Mouse (Mus musculus) hindbrain, postnatal 0 days (tissue): Measurements from ENCODE around the gene Paf1. TPM values are rescaled to one million over a fixed set of nuclear protein-coding genes. Genes with fewer than 3 reads are reported as not detected.

Experiments used
- ATAC-seq: fragments of 200-750 bp; cut with Nextera tagmentation; 2 replicates; pipeline ENCODE4 v1.8.0; 2017; ENCODE audit warnings: mild to moderate bottlenecking, moderate TSS enrichment, moderate library complexity
- DNase-seq: peaks from one replicate; pipeline ENCODE4 v3.0.0-alpha.2; 2015; ENCODE audit warnings: low spot score
- H3K27ac ChIP-seq: fragments of 300-500 bp; sonication (generic); 2 replicates; pipeline ENCODE4 v1.5.1; 2014; ENCODE audit warnings: mild to moderate bottlenecking
- H3K27me3 ChIP-seq: fragments of 300-500 bp; sonication (generic); 2 replicates; pipeline ENCODE4 v1.6.1; 2014; ENCODE audit warnings: low read length, mixed read lengths; ENCODE audit not compliant: insufficient read depth
- H3K36me3 ChIP-seq: fragments of 300-500 bp; sonication (generic); 2 replicates; pipeline ENCODE4 v1.6.1; 2014; ENCODE audit warnings: low read length, mixed read lengths; ENCODE audit not compliant: insufficient read depth
- H3K4me1 ChIP-seq: fragments of 300-500 bp; sonication (generic); 2 replicates; pipeline ENCODE4 v1.6.1; 2014; ENCODE audit warnings: antibody characterized with exemption, low read length, mixed read lengths; ENCODE audit not compliant: insufficient read depth
- H3K4me2 ChIP-seq: fragments of 300-500 bp; sonication (generic); 2 replicates; pipeline ENCODE4 v1.6.1; 2014; ENCODE audit warnings: low read depth, mild to moderate bottlenecking, low read length, moderate library complexity, mixed read lengths
- H3K4me3 ChIP-seq: fragments of 300-500 bp; sonication (generic); 2 replicates; pipeline ENCODE4 v1.5.1; 2014; ENCODE audit warnings: low read length
- H3K9ac ChIP-seq: fragments of 300-500 bp; sonication (generic); replicated peaks from 2 replicates; pipeline ENCODE4 v1.6.1; 2014; ENCODE audit warnings: mild to moderate bottlenecking, low read length, moderate library complexity, mixed read lengths
- H3K9me3 ChIP-seq: fragments of 300-500 bp; sonication (generic); 2 replicates; pipeline ENCODE4 v1.6.1; 2016; ENCODE audit warnings: low read length, mixed read lengths
- CTCF ChIP-seq: IDR thresholded peaks from 2 replicates; pipeline ENCODE4 v1.5.1; 2016; ENCODE audit warnings: antibody characterized with exemption, control low read depth, low read depth
- WGBS: fragments of 180-500 bp; shearing (Covaris S2); extraction: QIAGEN DNeasy Blood & Tissue Kit; methylation state at CpG from one replicate; pipeline ENCODE4 v1.1.7; 2014; 5-methylcytosine and 5-hydroxymethylcytosine counted together
- polyA plus RNA-seq: library from polyadenylated mRNA; unstranded; fragments of >200 nt; fragmentation: Nextera tagmentation; extraction: Ambion mirVana; gene quantifications from 2 replicates; pipeline ENCODE4 v1.2.1, GENCODE M21; 2015
- total RNA-seq: library from RNA; depleted of rRNA; stranded (reverse); fragments of >200 nt; gene quantifications from 2 replicates; pipeline ENCODE4 v1.2.3, GENCODE M21; 2014

Paf1 gene
- total and polyA plus RNA-seq, 2 experiments from 2014 or later = 67.6 to 84.1 TPM

- ATAC-seq = no peak
- H3K36me3 ChIP-seq = peaks cover 50% of the 10 kb centered on the region
These were observed 18.2 kb downstream of the Paf1 start for GRCm38 (mm10) chr7:28410841-28411475.

GRCm38 (mm10) chr7:28412826-28413225 lies 20.1 kb downstream of the Paf1 start:
- no peaks in the 10 kb centered on the region for H3K4me1 ChIP-seq
- no peak overlapping the region for H3K4me3 ChIP-seq
- 0 out of 2 replicates have a peak, but pooled peaks have one; percentile 14 for TF ChIP-seq CTCF
- no peak overlapping the region for H3K27ac ChIP-seq
- H3K27me3 ChIP-seq = no peaks in the 10 kb centered on the region
- H3K9me3 ChIP-seq = no peaks in the 10 kb centered on the region
- H3K36me3 ChIP-seq = peaks cover 31% of the 10 kb centered on the region
- no peak overlapping the region for H3K9ac ChIP-seq
- ATAC-seq (no peak), DNase-seq (no peak)
- WGBS = 90% methylated on average over 4 of the region's 4 CpGs
- no peak overlapping the region for H3K4me2 ChIP-seq

More at GRCm38 (mm10) chr7:28410841-28411475, 18.2 kb downstream of the Paf1 start:
- TF ChIP-seq CTCF = no peak
- Histone ChIP-seq H3K4me1 (no peaks in the 10 kb centered on the region), H3K4me2 (no peak overlapping the region), H3K4me3 (no peak overlapping the region), H3K9me3 (no peaks in the 10 kb centered on the region), H3K27ac (no peak overlapping the region), H3K27me3 (no peaks in the 10 kb centered on the region), H3K9ac (no peak overlapping the region)
- DNase-seq = no peak
- WGBS = 82% methylated on average over 3 of the region's 3 CpGs

- Histone ChIP-seq H3K9ac (no peak overlapping the region), H3K4me1 (no peaks in the 10 kb centered on the region), H3K27ac (peak overlapping the region; percentile 20; the same call in 1 of the 2 replicates), H3K9me3 (no peaks in the 10 kb centered on the region), H3K4me2 (no peak overlapping the region), H3K36me3 (peaks cover 25% of the 10 kb centered on the region), H3K27me3 (no peaks in the 10 kb centered on the region), H3K4me3 (no peak overlapping the region)
- ATAC-seq (no peak), DNase-seq (no peak)
- TF ChIP-seq CTCF = peak; percentile 37; the same call in 1 of the 2 replicates
These were observed 24.6 kb downstream of the Paf1 start for GRCm38 (mm10) chr7:28417368-28417767.

- Histone ChIP-seq H3K4me3 (no peak overlapping the region), H3K27ac (0 out of 2 replicates have a peak overlapping the region, but pooled peaks have one; percentile 20), H3K4me2 (no peak overlapping the region), H3K27me3 (no peaks in the 10 kb centered on the region), H3K4me1 (no peaks in the 10 kb centered on the region), H3K9ac (no peak overlapping the region), H3K36me3 (peaks cover 26% of the 10 kb centered on the region), H3K9me3 (no peaks in the 10 kb centered on the region)
- DNase-seq = peak; percentile 37
- peak; percentile 68 for ATAC-seq
- no peak for TF ChIP-seq CTCF
- 54% methylated on average over 8 of the region's 8 CpGs for WGBS
These were observed 25.4 kb downstream of the Paf1 start for GRCm38 (mm10) chr7:28418096-28418670.

GRCm38 (mm10) chr7:28419416-28419815 lies 26.7 kb downstream of the Paf1 start:
- no peaks in the 10 kb centered on the region for H3K9me3 ChIP-seq
- H3K4me3 ChIP-seq = no peak overlapping the region
- H3K4me1 ChIP-seq = no peaks in the 10 kb centered on the region
- peaks cover 20% of the 10 kb centered on the region; the same call in 1 of the 2 replicates for H3K36me3 ChIP-seq
- no peaks in the 10 kb centered on the region for H3K27me3 ChIP-seq
- no peak overlapping the region for H3K9ac ChIP-seq
- ATAC-seq (no peak), DNase-seq (no peak)
- WGBS = 95% methylated on average over 2 of the region's 2 CpGs
- no peak overlapping the region for H3K4me2 ChIP-seq
- no peak overlapping the region for H3K27ac ChIP-seq
- TF ChIP-seq CTCF = no peak

GRCm38 (mm10) chr7:28423018-28423417 lies 30.3 kb downstream of the Paf1 start:
- Histone ChIP-seq H3K27ac (no peak overlapping the region), H3K4me2 (no peak overlapping the region), H3K9ac (no peak overlapping the region), H3K4me3 (no peak overlapping the region), H3K9me3 (no peaks in the 10 kb centered on the region), H3K36me3 (peaks cover 20% of the 10 kb centered on the region; the same call in 1 of the 2 replicates), H3K27me3 (no peaks in the 10 kb centered on the region), H3K4me1 (no peaks in the 10 kb centered on the region)
- no peak for DNase-seq
- ATAC-seq = no peak
- 96% methylated on average over 1 of the region's 1 CpGs for WGBS
- no peak for TF ChIP-seq CTCF

- Histone ChIP-seq H3K27me3 (no peaks in the 10 kb centered on the region), H3K9me3 (no peaks in the 10 kb centered on the region), H3K36me3 (peaks cover 9% of the 10 kb centered on the region; the same call in 1 of the 2 replicates), H3K4me2 (no peak overlapping the region), H3K4me1 (no peaks in the 10 kb centered on the region), H3K9ac (no peak overlapping the region), H3K4me3 (no peak overlapping the region), H3K27ac (no peak overlapping the region)
- no peak for TF ChIP-seq CTCF
- ATAC-seq = no peak
- DNase-seq = no peak
These were observed 35.0 kb downstream of the Paf1 start for GRCm38 (mm10) chr7:28427738-28428137.
